Mouse (Mus musculus) MEL (cell line): ENCODE measurements at regions not wholly inside any gene's neighbourhood (a gene's known extent, or its start where the extent isn't known, plus 50 kb on each side); places are given as distances from the start of the nearest gene placed in this dataset.

Source experiments
- CTCF ChIP-seq, 3 experiments: IDR thresholded peaks in 2 of 3; conservative IDR thresholded peaks in 1 of 3; 2 replicates each; pipeline ENCODE4 v1.5.1; 2011 to 2012; ENCODE audit warnings: low read length in 3 of 3, low read depth in 2 of 3, mild to moderate bottlenecking in 2 of 3, improper control_type of control experiment in 1 of 3, inconsistent platforms in 1 of 3, mixed read lengths in 1 of 3, moderate library complexity in 1 of 3; ENCODE audit not compliant: control insufficient read depth in 1 of 3, insufficient read depth in 1 of 3, poor library complexity in 1 of 3, severe bottlenecking in 1 of 3
- E2F4 ChIP-seq: IDR thresholded peaks from 2 replicates; pipeline ENCODE4 v1.6.1; 2011; ENCODE audit warnings: low read depth, low read length, improper control_type of control experiment, borderline replicate concordance
- EP300 ChIP-seq, 2 experiments: IDR thresholded peaks; 2 replicates each; pipeline ENCODE4 v1.6.1; 2011; ENCODE audit warnings: improper control_type of control experiment in 2 of 2, low read length in 2 of 2, low read depth in 1 of 2, mild to moderate bottlenecking in 1 of 2
- ETS1 ChIP-seq: IDR thresholded peaks from 2 replicates; pipeline ENCODE4 v1.6.1; 2012; ENCODE audit warnings: low read depth, mild to moderate bottlenecking, inconsistent platforms, low read length, improper control_type of control experiment, moderate library complexity
- GATA1 ChIP-seq: IDR thresholded peaks from 2 replicates; pipeline ENCODE4 v1.6.1; 2011; ENCODE audit warnings: low read depth, low read length, improper control_type of control experiment
- HCFC1 ChIP-seq: IDR thresholded peaks from 2 replicates; pipeline ENCODE4 v1.6.1; 2012; ENCODE audit warnings: low read depth, mild to moderate bottlenecking, inconsistent platforms, low read length, improper control_type of control experiment, moderate library complexity
- MAFK ChIP-seq: IDR thresholded peaks from 2 replicates; pipeline ENCODE4 v1.6.1; 2011; ENCODE audit warnings: low read depth, mild to moderate bottlenecking, low read length, improper control_type of control experiment, borderline replicate concordance
- MAX ChIP-seq: IDR thresholded peaks from 2 replicates; pipeline ENCODE4 v1.6.1; 2011; ENCODE audit warnings: low read length, improper control_type of control experiment
- POLR2A ChIP-seq, 2 experiments: IDR thresholded peaks; 2 replicates each; pipeline ENCODE4 v1.6.1; 2011 to 2012; ENCODE audit warnings: low read length in 2 of 2, mild to moderate bottlenecking in 2 of 2, control low read depth in 1 of 2, improper control_type of control experiment in 1 of 2, low read depth in 1 of 2, moderate library complexity in 1 of 2; ENCODE audit not compliant: control insufficient read depth in 1 of 2, insufficient read depth in 1 of 2, poor library complexity in 1 of 2
- POLR2AphosphoS2 ChIP-seq: IDR thresholded peaks from 2 replicates; pipeline ENCODE4 v1.6.1; 2011; ENCODE audit warnings: low read length, improper control_type of control experiment
- RAD21 ChIP-seq: IDR thresholded peaks from 2 replicates; pipeline ENCODE4 v1.6.1; 2011; ENCODE audit warnings: mild to moderate bottlenecking, low read depth, low read length, improper control_type of control experiment
- TAL1 ChIP-seq: IDR thresholded peaks from 2 replicates; pipeline ENCODE4 v1.6.1; 2012; ENCODE audit warnings: mild to moderate bottlenecking, inconsistent platforms, low read length, moderate library complexity, mixed read lengths
- ZMIZ1 ChIP-seq: IDR thresholded peaks from 2 replicates; pipeline ENCODE4 v1.6.1; 2012; ENCODE audit warnings: low read depth, mild to moderate bottlenecking, inconsistent platforms, low read length, improper control_type of control experiment, moderate library complexity
- ZNF384 ChIP-seq: IDR thresholded peaks from 2 replicates; pipeline ENCODE4 v1.6.1; 2012; ENCODE audit warnings: low read depth, mild to moderate bottlenecking, inconsistent platforms, low read length, improper control_type of control experiment

- no peak for TF ChIP-seq GATA1
- TF ChIP-seq POLR2A (IDR thresholded peaks at IDR 0.05; ENCODE audit: control insufficient read depth in 1 of 2, insufficient read depth in 1 of 2, low read depth in 1 of 2, low read length in 2 of 2, poor library complexity in 1 of 2): no peak
- no peak for TF ChIP-seq EP300 (IDR thresholded peaks at IDR 0.05; ENCODE audit: low read depth in 1 of 2, low read length in 2 of 2)
- no peak for TF ChIP-seq ETS1
- no peak for TF ChIP-seq TAL1
- no peak for TF ChIP-seq CTCF (IDR thresholded peaks at IDR 0.05 in 2 of 3, conservative IDR thresholded peaks at IDR 0.05 in 1 of 3; ENCODE audit: control insufficient read depth in 1 of 3, insufficient read depth in 1 of 3, low read depth in 2 of 3, low read length in 3 of 3, poor library complexity in 1 of 3, severe bottlenecking in 1 of 3)
- no peak for TF ChIP-seq HCFC1
- no peak for TF ChIP-seq MAFK
- no peak for TF ChIP-seq ZMIZ1
- TF ChIP-seq E2F4: no peak
- TF ChIP-seq MAX: no peak
- TF ChIP-seq ZNF384: no peak
- TF ChIP-seq RAD21: no peak
- no peak for TF ChIP-seq POLR2AphosphoS2
Measured at GRCm38 (mm10) chr16:39223551-39223950, 331.1 kb downstream of the Igsf11 start.
